Comparison of ENCODE assay signal across 8 mouse cellular contexts in genomic region chr14:19839600-19840332, GRCm38 (mm10). TPM values are rescaled to one million over a fixed set of nuclear protein-coding genes. Genes with fewer than 3 reads are reported as not detected.
DNase-seq lines count a peak whose midpoint lies in the region; ATAC-seq and TF ChIP-seq lines count a peak whose summit lies in the region.

No protein-coding gene starts in this region.

- H3K9me3 ChIP-seq in embryonic facial prominence, embryonic 14.5 days (ENCODE audit: control insufficient read depth, low read length): no peaks in the 10 kb centered on the region
- no peaks in the 10 kb centered on the region for H3K9me3 ChIP-seq in limb, embryonic 14.5 days (ENCODE audit: control insufficient read depth, low read length)
- no peaks in the 10 kb centered on the region for H3K9me3 ChIP-seq in midbrain, embryonic 15.5 days

- no peak overlapping the region for H3K27ac ChIP-seq in embryonic facial prominence, embryonic 14.5 days (replicated peaks; ENCODE audit: low read depth, low read length)
- no peak overlapping the region for H3K27ac ChIP-seq in kidney, adult 2 months (ENCODE audit: insufficient read depth, low read depth, low read length)
- no peak overlapping the region for H3K27ac ChIP-seq in limb, embryonic 14.5 days (replicated peaks; ENCODE audit: low read depth, low read length)
- no peak overlapping the region for H3K27ac ChIP-seq in midbrain, embryonic 15.5 days

- H3K27me3 ChIP-seq in embryonic facial prominence, embryonic 14.5 days (replicated peaks; ENCODE audit: control insufficient read depth, insufficient read depth, low read length): no peaks in the 10 kb centered on the region
- H3K27me3 ChIP-seq in kidney, adult 2 months (replicated peaks; ENCODE audit: control insufficient read depth, insufficient read depth, low read length): no peaks in the 10 kb centered on the region
- H3K27me3 ChIP-seq in limb, embryonic 14.5 days (ENCODE audit: control insufficient read depth, insufficient read depth, low read length): no peaks in the 10 kb centered on the region
- H3K27me3 ChIP-seq in midbrain, embryonic 15.5 days (replicated peaks): no peaks in the 10 kb centered on the region

- peak overlapping the region; percentile 22 for H3K4me3 ChIP-seq in embryonic facial prominence, embryonic 14.5 days (ENCODE audit: low read depth, low read length)
- H3K4me3 ChIP-seq in kidney, adult 2 months (ENCODE audit: insufficient read depth, low read depth, low read length): peak overlapping the region; percentile 29; the same call in 1 of the 2 replicates
- H3K4me3 ChIP-seq in limb, embryonic 14.5 days (replicated peaks; ENCODE audit: low read length): peak overlapping the region; percentile 16; the same call in 1 of the 2 replicates
- H3K4me3 ChIP-seq in midbrain, embryonic 15.5 days: peak overlapping the region; percentile 25; the same call in 1 of the 2 replicates

- no peaks in the 10 kb centered on the region for H3K4me1 ChIP-seq in embryonic facial prominence, embryonic 14.5 days (ENCODE audit: control insufficient read depth, insufficient read depth, low read length)
- no peaks in the 10 kb centered on the region for H3K4me1 ChIP-seq in kidney, adult 2 months (ENCODE audit: control insufficient read depth, insufficient read depth, low read length)
- H3K4me1 ChIP-seq in limb, embryonic 14.5 days (ENCODE audit: control insufficient read depth, insufficient read depth, low read length): no peaks in the 10 kb centered on the region
- peaks cover 3% of the 10 kb centered on the region; the same call in 1 of the 2 replicates for H3K4me1 ChIP-seq in midbrain, embryonic 15.5 days

- TF ChIP-seq POLR2A in kidney, adult 2 months (IDR thresholded peaks at IDR 0.05; ENCODE audit: low read depth, low read length): no peak
- no peak for TF ChIP-seq POLR2A in limb, embryonic 14.5 days (IDR thresholded peaks at IDR 0.05; ENCODE audit: borderline replicate concordance, extremely low read depth, insufficient read depth, insufficient read length)

- peak; percentile 46 for TF ChIP-seq CTCF in kidney, adult 2 months (conservative IDR thresholded peaks at IDR 0.05; ENCODE audit: insufficient read depth, insufficient read length, low read depth, low read length)

- whole genome bisulfite sequencing in embryonic facial prominence, embryonic 14.5 days: 24% methylated on average over 15 of the region's 15 CpGs
- WGBS in kidney, adult 2 months: 16% methylated on average over 15 of the region's 15 CpGs
- WGBS in limb, embryonic 14.5 days: 28% methylated on average over 15 of the region's 15 CpGs
- 21% methylated on average over 15 of the region's 15 CpGs for WGBS in midbrain, embryonic 15.5 days

- no peaks in the 10 kb centered on the region for H3K36me3 ChIP-seq in embryonic facial prominence, embryonic 14.5 days (ENCODE audit: control insufficient read depth, insufficient read depth, low read length)
- no peaks in the 10 kb centered on the region for H3K36me3 ChIP-seq in kidney, adult 2 months (ENCODE audit: control insufficient read depth, insufficient read depth, low read length)
- H3K36me3 ChIP-seq in limb, embryonic 14.5 days (ENCODE audit: control insufficient read depth, insufficient read depth, low read length): no peaks in the 10 kb centered on the region
- no peaks in the 10 kb centered on the region for H3K36me3 ChIP-seq in midbrain, embryonic 15.5 days (replicated peaks)

- ATAC-seq in embryonic facial prominence, embryonic 14.5 days (ENCODE audit: low read depth): peak; percentile 37; the same call in 1 of the 2 replicates
- ATAC-seq in limb, embryonic 14.5 days (ENCODE audit: low FRiP score, low read depth): peak; percentile 34; the same call in 1 of the 2 replicates
- peak; percentile 83 for ATAC-seq in midbrain, embryonic 15.5 days (replicated peaks)

- H3K4me2 ChIP-seq in embryonic facial prominence, embryonic 14.5 days (ENCODE audit: low read depth, low read length): peak overlapping the region; percentile 54
- H3K4me2 ChIP-seq in limb, embryonic 14.5 days (replicated peaks; ENCODE audit: low read depth, low read length, severe bottlenecking): peak overlapping the region; percentile 32
- H3K4me2 ChIP-seq in midbrain, embryonic 15.5 days: peak overlapping the region; percentile 56

- H3K9ac ChIP-seq in embryonic facial prominence, embryonic 14.5 days (ENCODE audit: low read depth, low read length): peak overlapping the region; percentile 49
- peak overlapping the region; percentile 29; the same call in 1 of the 2 replicates for H3K9ac ChIP-seq in limb, embryonic 14.5 days (ENCODE audit: low read depth, low read length, severe bottlenecking)
- peak overlapping the region; percentile 44 for H3K9ac ChIP-seq in midbrain, embryonic 15.5 days

- peak; percentile 79 for DNase-seq in B cell, adult 2 months
- peak; percentile 57 to 74 for DNase-seq in adrenal gland, postnatal 36 days
- peak; percentile 63 for DNase-seq in embryonic facial prominence, embryonic 14.5 days (ENCODE audit: low spot score)
- peak; percentile 52 for DNase-seq in heart, adult 8-10 months (ENCODE audit: low spot score)
- DNase-seq in kidney, adult 2 months: peak; percentile 65
- DNase-seq in limb, embryonic 14.5 days (ENCODE audit: low spot score): peak; percentile 79
- peak; percentile 33 to 58 for DNase-seq in spleen, postnatal 36 days (ENCODE audit: low spot score in 2 of 2)

RNA-seq across cellular contexts. Expression of gene Rtraf, which starts 16.1 kb away (rescaled TPM):
- 10 to 100 TPM; 74.1 to 76.9 TPM for total RNA-seq in adrenal gland, postnatal 36 days (2021)
- 255 and 258 TPM in 2 replicates for polyA plus RNA-seq in embryonic facial prominence, embryonic 14.5 days (2014; fragmentation: Nextera tagmentation; extraction: Ambion mirVana)
- 10 to 100 TPM; 61.4 to 74.2 (median 69.8) TPM for total RNA-seq in heart, adult 8-10 months (2022)
- polyA plus RNA-seq in kidney, adult 2 months (2012; rRNA removed): 37.9 and 47.3 TPM in 2 replicates
- polyA plus RNA-seq in limb, embryonic 14.5 days (2012; rRNA removed): 92.2 and 131 TPM in 2 replicates
- polyA plus RNA-seq in limb, embryonic 14.5 days (2014; fragmentation: Nextera tagmentation; extraction: Ambion mirVana): 239 and 254 TPM in 2 replicates
- 135 and 137 TPM in 2 replicates for polyA plus RNA-seq in midbrain, embryonic 15.5 days (2015; fragmentation: Nextera tagmentation; extraction: Ambion mirVana)
